Mouse (Mus musculus): Measurements from ENCODE around the gene Baz2a. TPM values are rescaled to one million over a fixed set of nuclear protein-coding genes. Genes with fewer than 3 reads are reported as not detected.
"Not testable (repeated sequence)": the region's sequence is repeated elsewhere in the genome, so short reads cannot be mapped to it uniquely, and the experiment has no call there.

Gene Baz2a
- 7.4 and 8.9 TPM in 2 replicates for polyA plus RNA-seq (2015; fragmentation: Nextera tagmentation; extraction: Ambion mirVana)

- Histone ChIP-seq H3K27me3 (replicated peaks) (no peaks in the 10 kb centered on the region), H3K9me3 (replicated peaks) (no peaks in the 10 kb centered on the region), H3K4me2 (peak within 1 kb of the TSS; percentile 78), H3K9ac (replicated peaks) (peak within 1 kb of the TSS; percentile 79), H3K4me3 (replicated peaks) (peak within 1 kb of the TSS; percentile 85), H3K36me3 (peaks cover 37% of the 10 kb centered on the region), H3K27ac (replicated peaks) (peak within 1 kb of the TSS; percentile 90), H3K4me1 (peaks cover 51% of the 10 kb centered on the region)
- WGBS, result under 1% methylated on average over 20 of the region's 20 CpGs
- ATAC-seq (ENCODE audit: low FRiP score), result peak; percentile 27; the same call in 1 of the 2 replicates
Observed at GRCm38 (mm10) chr10:128091564-128092505, at the start of gene Baz2a. Gene Baz2a (plus strand): TSS chr10:128091577.

DNA sequence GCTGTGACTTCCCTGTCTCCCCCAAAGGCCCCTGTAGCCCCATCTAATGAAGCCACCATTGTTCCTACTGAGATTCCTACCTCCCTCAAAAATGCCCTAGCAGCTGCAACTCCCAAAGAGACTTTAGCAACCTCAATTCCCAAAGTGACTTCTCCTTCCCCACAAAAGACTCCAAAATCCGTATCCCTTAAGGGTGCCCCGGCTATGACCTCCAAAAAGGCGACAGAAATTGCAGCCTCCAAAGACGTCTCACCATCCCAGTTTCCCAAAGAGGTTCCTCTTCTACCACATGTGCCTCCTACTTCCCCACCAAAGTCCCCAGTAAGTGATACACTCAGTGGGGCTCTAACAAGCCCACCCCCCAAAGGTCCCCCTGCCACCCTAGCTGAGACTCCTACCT lies 49.7 kb upstream of the Baz2a start:
- no peak for ATAC-seq (ENCODE audit: low FRiP score)
- WGBS, result 78% methylated on average over 4 of the region's 4 CpGs
- Histone ChIP-seq H3K4me1 (peaks cover 49% of the 10 kb centered on the region), H3K9ac (replicated peaks) (no peak overlapping the region), H3K9me3 (replicated peaks) (no peaks in the 10 kb centered on the region), H3K4me3 (replicated peaks) (no peak overlapping the region), H3K36me3 (peaks cover 58% of the 10 kb centered on the region), H3K27ac (replicated peaks) (no peak overlapping the region), H3K27me3 (replicated peaks) (no peaks in the 10 kb centered on the region), H3K4me2 (no peak overlapping the region)

GRCm38 (mm10) chr10:128042466-128042865 lies 48.9 kb upstream of the Baz2a start:
- Histone ChIP-seq H3K4me1 (peaks cover 41% of the 10 kb centered on the region), H3K9me3 (replicated peaks) (no peaks in the 10 kb centered on the region), H3K27ac (replicated peaks) (no peak overlapping the region), H3K9ac (replicated peaks) (no peak overlapping the region), H3K4me3 (replicated peaks) (no peak overlapping the region), H3K4me2 (no peak overlapping the region), H3K27me3 (replicated peaks) (no peaks in the 10 kb centered on the region), H3K36me3 (peaks cover 62% of the 10 kb centered on the region)
- 89% methylated on average over 3 of the region's 3 CpGs for WGBS
- ATAC-seq (ENCODE audit: low FRiP score), result no peak

DNA sequence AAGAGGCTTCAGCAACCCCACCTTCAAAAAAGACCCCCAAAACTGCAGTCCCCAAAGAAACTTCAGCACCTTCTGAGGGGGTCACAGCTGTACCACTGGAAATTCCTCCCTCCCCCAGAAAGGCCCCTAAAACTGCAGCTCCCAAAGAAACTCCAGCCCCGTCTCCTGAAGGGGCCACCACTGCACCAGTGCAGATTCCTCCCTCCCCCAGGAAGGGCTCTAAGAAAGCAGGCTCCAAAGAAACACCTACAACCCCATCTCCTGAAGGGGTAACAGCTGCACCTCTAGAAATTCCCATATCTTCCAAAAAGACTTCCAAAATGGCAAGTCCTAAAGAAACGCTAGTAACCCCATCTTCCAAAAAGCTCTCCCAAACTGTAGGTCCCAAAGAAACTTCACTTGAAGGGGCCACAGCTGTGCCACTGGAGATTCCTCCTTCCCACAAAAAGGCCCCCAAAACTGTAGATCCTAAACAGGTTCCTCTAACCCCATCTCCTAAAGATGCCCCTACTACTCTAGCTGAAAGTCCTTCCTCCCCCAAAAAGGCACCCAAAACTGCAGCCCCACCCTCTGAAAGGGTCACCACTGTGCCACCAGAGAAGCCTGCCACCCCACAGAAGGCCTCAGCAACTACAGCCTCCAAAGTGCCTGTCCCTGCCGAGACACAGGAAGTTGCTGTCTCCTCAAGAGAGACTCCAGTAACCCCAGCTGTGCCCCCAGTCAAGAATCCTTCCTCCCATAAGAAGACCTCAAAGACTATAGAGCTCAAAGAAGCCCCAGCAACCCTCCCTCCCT lies 48.1 kb upstream of the Baz2a start:
- 77% methylated on average over 3 of the region's 3 CpGs for WGBS

GRCm38 (mm10) chr10:128048157-128048556 lies 43.2 kb upstream of the Baz2a start:
- 95% methylated on average over 8 of the region's 8 CpGs for WGBS
- H3K27ac ChIP-seq (replicated peaks), result no peak overlapping the region
- no peak overlapping the region for H3K9ac ChIP-seq (replicated peaks)
- H3K4me1 ChIP-seq, result peaks cover 11% of the 10 kb centered on the region; the same call in 1 of the 2 replicates
- no peaks in the 10 kb centered on the region for H3K9me3 ChIP-seq (replicated peaks)
- no peaks in the 10 kb centered on the region for H3K27me3 ChIP-seq (replicated peaks)
- peaks cover 69% of the 10 kb centered on the region for H3K36me3 ChIP-seq
- H3K4me3 ChIP-seq (replicated peaks), result no peak overlapping the region
- no peak overlapping the region for H3K4me2 ChIP-seq
- ATAC-seq (ENCODE audit: low FRiP score), result no peak

More for the DNA sequence above, 48.1 kb upstream of the Baz2a start:
- no peak overlapping the region for H3K9ac ChIP-seq (replicated peaks)
- no peaks in the 10 kb centered on the region for H3K9me3 ChIP-seq (replicated peaks)
- no peak overlapping the region for H3K4me2 ChIP-seq
- H3K4me1 ChIP-seq, result peaks cover 35% of the 10 kb centered on the region
- H3K4me3 ChIP-seq (replicated peaks), result no peak overlapping the region
- peaks cover 69% of the 10 kb centered on the region for H3K36me3 ChIP-seq
- ATAC-seq (ENCODE audit: low FRiP score), result no peak
- no peak overlapping the region for H3K27ac ChIP-seq (replicated peaks)
- no peaks in the 10 kb centered on the region for H3K27me3 ChIP-seq (replicated peaks)

- Histone ChIP-seq H3K27me3 (replicated peaks) (no peaks in the 10 kb centered on the region), H3K4me1 (peaks cover 2% of the 10 kb centered on the region; the same call in 1 of the 2 replicates), H3K9ac (replicated peaks) (no peak overlapping the region), H3K4me3 (replicated peaks) (no peak overlapping the region), H3K36me3 (peaks cover 58% of the 10 kb centered on the region), H3K9me3 (replicated peaks) (no peaks in the 10 kb centered on the region), H3K4me2 (no peak overlapping the region), H3K27ac (replicated peaks) (no peak overlapping the region)
- 93% methylated on average over 2 of the region's 2 CpGs for WGBS
- ATAC-seq (ENCODE audit: low FRiP score), result no peak
Observed at GRCm38 (mm10) chr10:128049741-128050140, 41.6 kb upstream of the Baz2a start.

DNA sequence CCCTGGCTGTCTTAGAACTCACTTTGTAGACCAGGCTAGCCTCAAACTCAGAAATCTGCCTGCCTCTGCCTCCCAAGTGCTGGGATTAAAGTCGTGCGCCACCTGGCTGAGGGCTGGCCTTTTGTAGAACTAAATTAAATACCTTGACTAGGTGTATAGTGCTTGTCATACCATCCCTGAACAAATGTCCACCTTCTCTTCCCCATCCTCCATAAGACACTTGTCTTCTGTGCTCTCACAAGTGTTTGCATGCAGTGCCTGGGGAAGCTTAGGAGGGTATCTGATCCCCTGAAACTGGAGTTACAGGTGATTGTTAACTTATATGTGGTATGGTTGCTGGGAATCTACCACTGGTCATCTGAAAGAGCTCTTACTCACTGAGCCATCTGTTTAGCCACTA lies 41.0 kb upstream of the Baz2a start:
- H3K36me3 ChIP-seq, result peaks cover 55% of the 10 kb centered on the region
- 90% methylated on average over 2 of the region's 2 CpGs for WGBS

GRCm38 (mm10) chr10:128051589-128051988 lies 39.8 kb upstream of the Baz2a start:
- Histone ChIP-seq H3K36me3 (peaks cover 42% of the 10 kb centered on the region), H3K27ac (replicated peaks) (no peak overlapping the region), H3K9ac (replicated peaks) (no peak overlapping the region), H3K9me3 (replicated peaks) (no peaks in the 10 kb centered on the region), H3K4me3 (replicated peaks) (no peak overlapping the region), H3K27me3 (replicated peaks) (no peaks in the 10 kb centered on the region), H3K4me2 (no peak overlapping the region), H3K4me1 (no peaks in the 10 kb centered on the region)
- WGBS, result 95% methylated on average over 5 of the region's 5 CpGs
- ATAC-seq (ENCODE audit: low FRiP score), result no peak

More for the DNA sequence above, 41.0 kb upstream of the Baz2a start:
- Histone ChIP-seq H3K27ac (replicated peaks) (no peak overlapping the region), H3K9ac (replicated peaks) (no peak overlapping the region), H3K27me3 (replicated peaks) (no peaks in the 10 kb centered on the region), H3K4me1 (no peaks in the 10 kb centered on the region), H3K9me3 (replicated peaks) (no peaks in the 10 kb centered on the region), H3K4me2 (no peak overlapping the region), H3K4me3 (replicated peaks) (no peak overlapping the region)
- ATAC-seq (ENCODE audit: low FRiP score), result no peak

- not testable (repeated sequence) for H3K27me3 ChIP-seq (replicated peaks); H3K4me1 ChIP-seq; H3K9me3 ChIP-seq (replicated peaks); H3K4me3 ChIP-seq (replicated peaks); H3K4me2 ChIP-seq; ATAC-seq (ENCODE audit: low FRiP score); H3K9ac ChIP-seq (replicated peaks); H3K27ac ChIP-seq (replicated peaks)
- H3K36me3 ChIP-seq, result peaks cover 38% of the 10 kb centered on the region
- 100% methylated on average over 1 of the region's 2 CpGs for WGBS
Observed at GRCm38 (mm10) chr10:128052136-128052535, 39.2 kb upstream of the Baz2a start.

- peaks cover 7% of the 10 kb centered on the region for H3K4me1 ChIP-seq
- no peak overlapping the region for H3K9ac ChIP-seq (replicated peaks)
- H3K9me3 ChIP-seq (replicated peaks), result no peaks in the 10 kb centered on the region
- H3K36me3 ChIP-seq, result peaks cover 33% of the 10 kb centered on the region
- no peak overlapping the region for H3K27ac ChIP-seq (replicated peaks)
- no peak for ATAC-seq (ENCODE audit: low FRiP score)
- no peaks in the 10 kb centered on the region for H3K27me3 ChIP-seq (replicated peaks)
- 95% methylated on average over 8 of the region's 8 CpGs for WGBS
- H3K4me3 ChIP-seq (replicated peaks), result no peak overlapping the region
- H3K4me2 ChIP-seq, result no peak overlapping the region
Observed at GRCm38 (mm10) chr10:128053001-128053400, 38.4 kb upstream of the Baz2a start.

- peak overlapping the region; percentile 98 for H3K27ac ChIP-seq (replicated peaks)
- peak overlapping the region; percentile 88 for H3K4me2 ChIP-seq
- H3K27me3 ChIP-seq (replicated peaks), result no peaks in the 10 kb centered on the region
- ATAC-seq (ENCODE audit: low FRiP score), result peak; percentile 51
- peak overlapping the region; percentile 75 for H3K4me3 ChIP-seq (replicated peaks)
- H3K9ac ChIP-seq (replicated peaks), result peak overlapping the region; percentile 92
- peaks cover 36% of the 10 kb centered on the region for H3K4me1 ChIP-seq
- H3K36me3 ChIP-seq, result no peaks in the 10 kb centered on the region
- no peaks in the 10 kb centered on the region for H3K9me3 ChIP-seq (replicated peaks)
- WGBS, result 1% methylated on average over 18 of the region's 18 CpGs
Observed at GRCm38 (mm10) chr10:128058184-128058583, 33.2 kb upstream of the Baz2a start.

Measured in neural tube, embryonic 15.5 days (tissue).